Mouse (Mus musculus) C2C12 (cell line): ENCODE results near the gene B3galt4.

Experiments
- CTCF ChIP-seq: IDR thresholded peaks from one replicate; pipeline ENCODE4 v1.5.1; 2011; ENCODE audit not compliant: control insufficient read depth, insufficient read depth, insufficient read length
- MYOG ChIP-seq: IDR thresholded peaks from one replicate; pipeline ENCODE4 v1.6.1; 2011; ENCODE audit not compliant: control insufficient read depth, insufficient read length; ENCODE audit errors: extremely low read depth

GRCm38 (mm10) chr17:33969394-33969793, 18.1 kb upstream of the B3galt4 start:
- TF ChIP-seq CTCF (no peak), MYOG (no peak)
